Mouse (Mus musculus) limb, embryonic 13.5 days (tissue): Measurements from ENCODE around the gene Calhm2. TPM values are rescaled to one million over a fixed set of nuclear protein-coding genes. Genes with fewer than 3 reads are reported as not detected.

ENCODE experiments used
- polyA plus RNA-seq: library from polyadenylated mRNA; unstranded; fragments of >200 nt; fragmentation: Nextera tagmentation; extraction: Ambion mirVana; gene quantifications from 2 replicates; pipeline ENCODE4 v1.2.1, GENCODE M21; 2015

The Calhm2 gene
- polyA plus RNA-seq, 1 experiment from 2014 or later: 8.3 TPM

Other genes with a start within 250 kb of the Calhm2 start
- 0.98 and 2.2 TPM in 2 replicates for gene Ina, start 123.6 kb downstream of the Calhm2 start, polyA plus RNA-seq
- gene Nt5c2, start 123.1 kb downstream of the Calhm2 start, polyA plus RNA-seq: 86.8 and 95.2 TPM in 2 replicates
- 23.3 and 25.0 TPM in 2 replicates for gene Pcgf6, start 87.4 kb downstream of the Calhm2 start, polyA plus RNA-seq
- 5.7 and 5.8 TPM in 2 replicates for gene Taf5, start 70.5 kb downstream of the Calhm2 start, polyA plus RNA-seq
- 1,251 and 1,259 TPM in 2 replicates for gene Usmg5, start 47.6 kb downstream of the Calhm2 start, polyA plus RNA-seq
- 9.9 and 10.8 TPM in 2 replicates for gene Pdcd11, start 47.5 kb downstream of the Calhm2 start, polyA plus RNA-seq
- gene Calhm1, start 6.0 kb upstream of the Calhm2 start, polyA plus RNA-seq: not detected in 2 replicates
- gene Calhm3, start 19.5 kb upstream of the Calhm2 start, polyA plus RNA-seq: not detected in 2 replicates
- 7.9 and 8.2 TPM in 2 replicates for gene Neurl1a, start 40.5 kb upstream of the Calhm2 start, polyA plus RNA-seq